Mouse (Mus musculus) neural tube, embryonic 13.5 days (tissue): ENCODE results near the gene Atp5g3. TPM values are rescaled to one million over a fixed set of nuclear protein-coding genes. Genes with fewer than 3 reads are reported as not detected.

Experiments
- ATAC-seq: fragments of 200-750 bp; cut with Nextera tagmentation; 2 replicates; pipeline ENCODE4 v1.8.0; 2017; ENCODE audit warnings: low read depth, mild to moderate bottlenecking, moderate TSS enrichment, moderate library complexity
- H3K27ac ChIP-seq: fragments of 300-500 bp; sonication (generic); replicated peaks from 2 replicates; pipeline ENCODE4 v1.5.1; 2015; ENCODE audit warnings: moderate library complexity, mild to moderate bottlenecking, inconsistent platforms
- H3K27me3 ChIP-seq: fragments of 300-500 bp; sonication (generic); 2 replicates; pipeline ENCODE4 v1.6.1; 2015; ENCODE audit warnings: mild to moderate bottlenecking, inconsistent platforms
- H3K36me3 ChIP-seq: fragments of 300-500 bp; sonication (generic); 2 replicates; pipeline ENCODE4 v1.6.1; 2015; ENCODE audit warnings: mild to moderate bottlenecking, inconsistent platforms
- H3K4me1 ChIP-seq: fragments of 300-500 bp; sonication (generic); replicated peaks from 2 replicates; pipeline ENCODE4 v1.6.1; 2015; ENCODE audit warnings: inconsistent platforms
- H3K4me2 ChIP-seq: fragments of 300-500 bp; sonication (generic); 2 replicates; pipeline ENCODE4 v1.6.1; 2015; ENCODE audit warnings: inconsistent platforms, mild to moderate bottlenecking, moderate library complexity
- H3K4me3 ChIP-seq: fragments of 300-500 bp; sonication (generic); 2 replicates; pipeline ENCODE4 v1.5.1; 2015; ENCODE audit warnings: mild to moderate bottlenecking, inconsistent platforms
- H3K9ac ChIP-seq: fragments of 300-500 bp; sonication (generic); 2 replicates; pipeline ENCODE4 v1.6.1; 2015; ENCODE audit warnings: moderate library complexity, mild to moderate bottlenecking, inconsistent platforms
- H3K9me3 ChIP-seq: fragments of 300-500 bp; sonication (generic); 2 replicates; pipeline ENCODE4 v1.6.1; 2016; ENCODE audit warnings: inconsistent platforms
- WGBS: fragments of 180-500 bp; shearing (Covaris S2); methylation state at CpG from one replicate; pipeline ENCODE4 v1.1.7; 2015; 5-methylcytosine and 5-hydroxymethylcytosine counted together
- polyA plus RNA-seq: library from polyadenylated mRNA; unstranded; fragments of >200 nt; fragmentation: Nextera tagmentation; extraction: Ambion mirVana; gene quantifications from 2 replicates; pipeline ENCODE4 v1.2.1, GENCODE M21; 2015

The Atp5g3 gene
- polyA plus RNA-seq: 1,190 and 1,193 TPM in 2 replicates

- Histone ChIP-seq H3K4me3 (peak within 1 kb of the TSS; percentile 87), H3K9ac (peak within 1 kb of the TSS; percentile 98), H3K36me3 (peaks cover 30% of the 10 kb centered on the region), H3K27ac (peak within 1 kb of the TSS; percentile 89), H3K27me3 (no peaks in the 10 kb centered on the region), H3K9me3 (no peaks in the 10 kb centered on the region), H3K4me1 (peaks cover 20% of the 10 kb centered on the region), H3K4me2 (peak within 1 kb of the TSS; percentile 88)
- WGBS: under 1% methylated on average over 38 of the region's 38 CpGs
- ATAC-seq: peak; percentile 92
These were observed at the start of gene Atp5g3 for GRCm38 (mm10) chr2:73911175-73911700. Atp5g3 (minus strand) TSS chr2:73911326.

- no peak overlapping the region for H3K9ac ChIP-seq
- no peaks in the 10 kb centered on the region for H3K4me1 ChIP-seq
- H3K27ac ChIP-seq: no peak overlapping the region
- H3K4me3 ChIP-seq: no peak overlapping the region
- H3K36me3 ChIP-seq: no peaks in the 10 kb centered on the region
- WGBS: 61% methylated on average over 6 of the region's 6 CpGs
- no peak overlapping the region for H3K4me2 ChIP-seq
- H3K27me3 ChIP-seq: no peaks in the 10 kb centered on the region
- no peak for ATAC-seq
- H3K9me3 ChIP-seq: no peaks in the 10 kb centered on the region
These were observed 47.2 kb upstream of the Atp5g3 start for GRCm38 (mm10) chr2:73958342-73958741.

- H3K4me2 ChIP-seq: no peak overlapping the region
- H3K36me3 ChIP-seq: no peaks in the 10 kb centered on the region
- 0 out of 2 replicates have a peak, but pooled peaks cover 12% of the 10 kb centered on the region for H3K4me1 ChIP-seq
- WGBS: 100% methylated on average over 1 of the region's 1 CpGs
- H3K9ac ChIP-seq: no peak overlapping the region
- ATAC-seq: no peak
- H3K9me3 ChIP-seq: no peaks in the 10 kb centered on the region
- H3K27me3 ChIP-seq: no peaks in the 10 kb centered on the region
- no peak overlapping the region for H3K4me3 ChIP-seq
- no peak overlapping the region for H3K27ac ChIP-seq
These were observed 42.5 kb upstream of the Atp5g3 start for GRCm38 (mm10) chr2:73953612-73954011.

- 0 out of 2 replicates have a peak, but pooled peaks cover 12% of the 10 kb centered on the region for H3K4me1 ChIP-seq
- no peaks in the 10 kb centered on the region for H3K9me3 ChIP-seq
- no peak overlapping the region for H3K4me3 ChIP-seq
- WGBS: 42% methylated on average over 8 of the region's 8 CpGs
- no peak overlapping the region for H3K4me2 ChIP-seq
- no peak overlapping the region for H3K9ac ChIP-seq
- no peaks in the 10 kb centered on the region for H3K36me3 ChIP-seq
- H3K27me3 ChIP-seq: no peaks in the 10 kb centered on the region
- no peak for ATAC-seq
- H3K27ac ChIP-seq: no peak overlapping the region
These were observed 41.6 kb upstream of the Atp5g3 start for GRCm38 (mm10) chr2:73952597-73953219.

GRCm38 (mm10) chr2:73947360-73947759, 36.2 kb upstream of the Atp5g3 start:
- ATAC-seq: no peak
- WGBS: 83% methylated on average over 2 of the region's 2 CpGs
- H3K27me3 ChIP-seq: no peaks in the 10 kb centered on the region

GRCm38 (mm10) chr2:73943735-73944134, 32.6 kb upstream of the Atp5g3 start:
- H3K4me1 ChIP-seq: no peaks in the 10 kb centered on the region
- H3K27ac ChIP-seq: no peak overlapping the region
- ATAC-seq: no peak
- H3K4me2 ChIP-seq: no peak overlapping the region
- no peaks in the 10 kb centered on the region for H3K36me3 ChIP-seq
- H3K9me3 ChIP-seq: no peaks in the 10 kb centered on the region
- no peaks in the 10 kb centered on the region for H3K27me3 ChIP-seq
- H3K4me3 ChIP-seq: no peak overlapping the region
- WGBS: 90% methylated on average over 8 of the region's 8 CpGs
- H3K9ac ChIP-seq: no peak overlapping the region

More at GRCm38 (mm10) chr2:73947360-73947759, 36.2 kb upstream of the Atp5g3 start:
- no peak overlapping the region for H3K27ac ChIP-seq
- H3K9ac ChIP-seq: no peak overlapping the region
- H3K4me3 ChIP-seq: no peak overlapping the region
- H3K36me3 ChIP-seq: no peaks in the 10 kb centered on the region
- 0 out of 2 replicates have a peak, but pooled peaks cover 3% of the 10 kb centered on the region for H3K4me1 ChIP-seq
- H3K9me3 ChIP-seq: no peaks in the 10 kb centered on the region
- no peak overlapping the region for H3K4me2 ChIP-seq

GRCm38 (mm10) chr2:73942844-73943243, 31.7 kb upstream of the Atp5g3 start:
- Histone ChIP-seq H3K4me1 (no peaks in the 10 kb centered on the region), H3K27ac (no peak overlapping the region), H3K9ac (no peak overlapping the region), H3K4me3 (no peak overlapping the region), H3K36me3 (no peaks in the 10 kb centered on the region), H3K9me3 (no peaks in the 10 kb centered on the region), H3K27me3 (no peaks in the 10 kb centered on the region), H3K4me2 (no peak overlapping the region)
- ATAC-seq: no peak
- WGBS: 87% methylated on average over 3 of the region's 3 CpGs

- H3K4me1 ChIP-seq: no peaks in the 10 kb centered on the region
These were observed 30.2 kb upstream of the Atp5g3 start for GRCm38 (mm10) chr2:73941281-73941680.

GRCm38 (mm10) chr2:73940471-73940870, 29.3 kb upstream of the Atp5g3 start:
- Histone ChIP-seq H3K27ac (no peak overlapping the region), H3K9ac (no peak overlapping the region), H3K36me3 (no peaks in the 10 kb centered on the region), H3K27me3 (no peaks in the 10 kb centered on the region), H3K4me2 (no peak overlapping the region), H3K9me3 (no peaks in the 10 kb centered on the region), H3K4me3 (no peak overlapping the region), H3K4me1 (no peaks in the 10 kb centered on the region)
- no peak for ATAC-seq
- 80% methylated on average over 7 of the region's 7 CpGs for WGBS

More at GRCm38 (mm10) chr2:73941281-73941680, 30.2 kb upstream of the Atp5g3 start:
- Histone ChIP-seq H3K9ac (no peak overlapping the region), H3K27ac (no peak overlapping the region), H3K27me3 (no peaks in the 10 kb centered on the region), H3K4me2 (no peak overlapping the region), H3K9me3 (no peaks in the 10 kb centered on the region), H3K4me3 (no peak overlapping the region), H3K36me3 (no peaks in the 10 kb centered on the region)
- 67% methylated on average over 1 of the region's 1 CpGs for WGBS
- no peak for ATAC-seq

GRCm38 (mm10) chr2:73938896-73939295, 27.8 kb upstream of the Atp5g3 start:
- 67% methylated on average over 2 of the region's 2 CpGs for WGBS
- no peak overlapping the region for H3K4me2 ChIP-seq
- no peaks in the 10 kb centered on the region for H3K36me3 ChIP-seq
- H3K9ac ChIP-seq: no peak overlapping the region
- no peak overlapping the region for H3K27ac ChIP-seq
- H3K4me1 ChIP-seq: no peaks in the 10 kb centered on the region
- H3K9me3 ChIP-seq: no peaks in the 10 kb centered on the region
- H3K4me3 ChIP-seq: no peak overlapping the region
- H3K27me3 ChIP-seq: no peaks in the 10 kb centered on the region
- ATAC-seq: no peak

GRCm38 (mm10) chr2:73932676-73933313, 21.7 kb upstream of the Atp5g3 start:
- H3K9ac ChIP-seq: no peak overlapping the region
- H3K4me2 ChIP-seq: no peak overlapping the region
- no peak overlapping the region; the same call in 1 of the 2 replicates for H3K27ac ChIP-seq
- no peak; the same call in 1 of the 2 replicates for ATAC-seq
- H3K4me1 ChIP-seq: 0 out of 2 replicates have a peak, but pooled peaks cover 3% of the 10 kb centered on the region
- no peaks in the 10 kb centered on the region for H3K27me3 ChIP-seq
- H3K4me3 ChIP-seq: no peak overlapping the region
- 66% methylated on average over 8 of the region's 8 CpGs for WGBS
- peaks cover 7% of the 10 kb centered on the region; the same call in 1 of the 2 replicates for H3K9me3 ChIP-seq
- H3K36me3 ChIP-seq: no peaks in the 10 kb centered on the region

GRCm38 (mm10) chr2:73927711-73928110, 16.6 kb upstream of the Atp5g3 start:
- Histone ChIP-seq H3K4me1 (0 out of 2 replicates have a peak, but pooled peaks cover under 1% of the 10 kb centered on the region), H3K4me2 (no peak overlapping the region), H3K9me3 (peaks cover 7% of the 10 kb centered on the region; the same call in 1 of the 2 replicates), H3K27ac (no peak overlapping the region), H3K27me3 (no peaks in the 10 kb centered on the region), H3K9ac (no peak overlapping the region), H3K4me3 (no peak overlapping the region), H3K36me3 (no peaks in the 10 kb centered on the region)
- no peak for ATAC-seq
